Mouse (Mus musculus) heart, postnatal 0 days (tissue): Measurements from ENCODE around the gene Olfr645. TPM values are rescaled to one million over a fixed set of nuclear protein-coding genes. Genes with fewer than 3 reads are reported as not detected.

Experiments
- ATAC-seq: fragments of 200-750 bp; cut with Nextera tagmentation; 2 replicates; pipeline ENCODE4 v1.8.0; 2017; ENCODE audit warnings: low read depth, moderate number of reproducible peaks, moderate library complexity; ENCODE audit not compliant: insufficient read depth
- DNase-seq: peaks from one replicate; pipeline ENCODE4 v3.0.0-alpha.2; 2016; ENCODE audit warnings: low spot score
- H3K27ac ChIP-seq: fragments of 300-500 bp; sonication (generic); 2 replicates; pipeline ENCODE4 v1.5.1; 2014; ENCODE audit warnings: low read depth, mild to moderate bottlenecking
- H3K27me3 ChIP-seq: fragments of 300-500 bp; sonication (generic); 2 replicates; pipeline ENCODE4 v1.6.1; 2014; ENCODE audit warnings: low read length, mixed read lengths; ENCODE audit not compliant: control insufficient read depth, insufficient read depth
- H3K36me3 ChIP-seq: fragments of 300-500 bp; sonication (generic); replicated peaks from 2 replicates; pipeline ENCODE4 v1.6.1; 2014; ENCODE audit warnings: low read length, mixed read lengths; ENCODE audit not compliant: control insufficient read depth, insufficient read depth
- H3K4me1 ChIP-seq: fragments of 300-500 bp; sonication (generic); 2 replicates; pipeline ENCODE4 v1.6.1; 2014; ENCODE audit warnings: antibody characterized with exemption; ENCODE audit not compliant: control insufficient read depth, insufficient read depth
- H3K4me2 ChIP-seq: fragments of 300-500 bp; sonication (generic); 2 replicates; pipeline ENCODE4 v1.6.1; 2014; ENCODE audit warnings: low read depth, mild to moderate bottlenecking, low read length, moderate library complexity
- H3K4me3 ChIP-seq: fragments of 300-500 bp; sonication (generic); 2 replicates; pipeline ENCODE4 v1.5.1; 2014; ENCODE audit warnings: low read depth, low read length
- H3K9ac ChIP-seq: fragments of 300-500 bp; sonication (generic); replicated peaks from 2 replicates; pipeline ENCODE4 v1.6.1; 2014; ENCODE audit warnings: low read depth, low read length, mixed read lengths
- H3K9me3 ChIP-seq: fragments of 300-500 bp; sonication (generic); replicated peaks from 2 replicates; pipeline ENCODE4 v1.6.1; 2016; ENCODE audit warnings: low read length; ENCODE audit not compliant: control insufficient read depth
- CTCF ChIP-seq: IDR thresholded peaks from 2 replicates; pipeline ENCODE4 v1.5.1; 2016; ENCODE audit warnings: antibody characterized with exemption, control low read depth, low read depth
- EP300 ChIP-seq: IDR thresholded peaks from 2 replicates; pipeline ENCODE4 v1.6.1; 2016; ENCODE audit warnings: antibody characterized with exemption, low read depth
- WGBS: fragments of 180-500 bp; shearing (Covaris S2); extraction: QIAGEN DNeasy Blood & Tissue Kit; methylation state at CpG from one replicate; pipeline ENCODE4 v1.1.7; 2014; 5-methylcytosine and 5-hydroxymethylcytosine counted together
- polyA plus RNA-seq: library from polyadenylated mRNA; unstranded; fragments of >200 nt; fragmentation: Nextera tagmentation; extraction: Ambion mirVana; gene quantifications from 2 replicates; pipeline ENCODE4 v1.2.1, GENCODE M21; 2015
- total RNA-seq: library from RNA; depleted of rRNA; stranded (reverse); fragments of >200 nt; gene quantifications from 2 replicates; pipeline ENCODE4 v1.2.3, GENCODE M21; 2014; ENCODE audit warnings: low replicate concordance; rRNA removed

The Olfr645 gene
- total and polyA plus RNA-seq, 2 experiments from 2014 or later, result not detected

DNA sequence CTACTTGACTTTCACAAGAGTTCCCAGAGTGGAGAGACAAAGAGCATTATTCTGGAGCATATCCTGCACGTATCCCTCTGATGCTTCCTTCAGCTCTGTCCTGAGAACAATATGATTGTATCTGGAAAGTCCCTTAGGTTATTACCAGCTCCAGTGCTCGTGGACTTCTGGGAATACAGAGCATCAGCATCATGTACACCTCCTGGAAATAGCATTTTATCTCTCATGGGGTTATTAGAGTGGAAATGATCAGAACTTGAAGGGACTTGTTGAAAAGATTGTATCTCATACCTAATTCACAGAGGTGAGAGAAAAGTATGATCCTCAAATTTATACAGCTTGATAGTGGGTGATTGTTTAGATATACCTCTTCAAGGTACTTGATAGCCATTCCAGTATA lies 23.9 kb downstream of the Olfr645 start, which contains the start of gene 4930516K23Rik:
TSS of gene 4930516K23Rik (minus strand) at position 101 of the 400 bp plus-strand sequence.
- no peaks in the 10 kb centered on the region for H3K4me1 ChIP-seq
- H3K9me3 ChIP-seq, result no peaks in the 10 kb centered on the region
- H3K27ac ChIP-seq, result no peak within 1 kb of the TSS
- no peaks in the 10 kb centered on the region for H3K36me3 ChIP-seq
- no peak for DNase-seq
- H3K4me3 ChIP-seq, result no peak within 1 kb of the TSS
- WGBS, result 36% methylated on average over 2 of the region's 2 CpGs
- H3K27me3 ChIP-seq, result no peaks in the 10 kb centered on the region
- TF ChIP-seq EP300 (no peak), CTCF (no peak)
- H3K4me2 ChIP-seq, result no peak within 1 kb of the TSS
- no peak within 1 kb of the TSS for H3K9ac ChIP-seq
- ATAC-seq, result no peak

DNA sequence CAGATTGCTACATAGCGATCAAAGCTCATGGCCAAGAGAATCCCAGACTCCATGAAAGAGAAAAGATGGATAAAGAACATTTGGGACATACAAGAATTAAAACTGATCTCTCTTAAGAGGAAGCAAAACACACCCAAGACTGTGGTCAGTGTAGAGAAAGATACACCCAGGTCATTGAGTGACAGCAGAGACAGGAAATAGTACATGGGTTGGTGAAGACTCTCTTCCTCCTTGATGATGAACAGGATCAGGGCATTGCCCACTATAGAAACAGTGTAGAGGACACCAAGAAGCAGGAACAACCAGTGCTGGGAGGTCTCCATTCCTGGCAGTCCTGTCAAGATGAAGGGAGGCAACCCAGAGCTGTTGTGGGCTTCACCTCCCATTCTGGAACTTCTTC lies 26.1 kb downstream of the Olfr645 start:
- TF ChIP-seq EP300, result no peak
- no peak for TF ChIP-seq CTCF
- Histone ChIP-seq H3K4me2 (no peak overlapping the region), H3K27ac (no peak overlapping the region), H3K4me1 (no peaks in the 10 kb centered on the region), H3K4me3 (no peak overlapping the region), H3K36me3 (no peaks in the 10 kb centered on the region), H3K9ac (no peak overlapping the region), H3K9me3 (no peaks in the 10 kb centered on the region), H3K27me3 (no peaks in the 10 kb centered on the region)
- 77% methylated on average over 1 of the region's 1 CpGs for WGBS
- DNase-seq (no peak), ATAC-seq (no peak)

DNA sequence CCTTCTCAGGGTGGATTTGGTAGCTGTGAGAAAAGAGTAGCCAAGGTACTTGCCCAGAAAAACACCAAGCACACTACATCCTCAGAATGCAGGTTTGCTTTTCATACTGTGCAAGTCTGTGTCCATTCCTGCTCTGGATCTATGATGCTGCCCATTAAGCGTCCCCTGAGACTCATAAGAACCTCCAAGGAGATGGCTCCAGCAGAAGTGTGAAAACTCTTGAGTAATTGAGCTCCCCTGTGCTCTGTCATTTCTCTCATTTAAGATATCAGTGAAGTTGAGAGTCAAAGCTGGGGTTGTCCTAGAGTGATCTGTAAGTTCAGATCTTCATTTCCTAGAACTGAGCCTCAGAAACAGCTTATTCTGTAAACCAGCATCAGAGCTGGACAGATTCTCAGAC lies 32.7 kb downstream of the Olfr645 start, which contains the start of gene Olfr642:
TSS of gene Olfr642 (minus strand) at position 101 of the 400 bp plus-strand sequence.
- ATAC-seq, result no peak
- 42% methylated on average over 1 of the region's 1 CpGs for WGBS

DNA sequence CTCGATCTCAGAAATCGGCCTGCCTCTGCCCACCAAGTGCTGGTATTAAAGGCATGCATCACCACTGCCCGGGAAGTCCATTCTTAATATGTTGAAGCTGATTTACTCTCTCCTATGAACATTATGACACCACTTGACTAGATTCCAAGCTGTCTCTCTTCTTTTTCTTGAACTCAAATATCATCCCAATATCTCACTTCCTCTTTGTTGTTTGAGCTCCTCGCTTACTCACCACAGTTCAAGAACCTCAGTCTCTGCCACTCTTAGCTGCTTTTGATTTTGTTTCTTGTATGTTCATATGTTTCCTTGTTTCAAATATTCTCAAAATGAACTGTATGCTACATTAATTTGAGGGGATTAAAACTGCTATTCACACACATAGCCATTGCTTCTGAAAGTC lies 34.5 kb downstream of the Olfr645 start:
- no peak overlapping the region for H3K9ac ChIP-seq
- TF ChIP-seq EP300, result no peak
- no peak for TF ChIP-seq CTCF
- H3K27me3 ChIP-seq, result no peaks in the 10 kb centered on the region
- H3K4me3 ChIP-seq, result no peak overlapping the region
- ATAC-seq (no peak), DNase-seq (no peak)
- no peak overlapping the region for H3K27ac ChIP-seq
- H3K4me1 ChIP-seq, result no peaks in the 10 kb centered on the region
- no peak overlapping the region for H3K4me2 ChIP-seq
- H3K36me3 ChIP-seq, result no peaks in the 10 kb centered on the region
- WGBS, result 70% methylated on average over 4 of the region's 4 CpGs
- H3K9me3 ChIP-seq, result no peaks in the 10 kb centered on the region

More for the DNA sequence above, 32.7 kb downstream of the Olfr645 start, which contains the start of gene Olfr642:
- Histone ChIP-seq H3K9ac (no peak within 1 kb of the TSS), H3K27me3 (no peaks in the 10 kb centered on the region), H3K4me3 (no peak within 1 kb of the TSS), H3K9me3 (no peaks in the 10 kb centered on the region), H3K4me1 (no peaks in the 10 kb centered on the region), H3K36me3 (no peaks in the 10 kb centered on the region), H3K4me2 (no peak within 1 kb of the TSS), H3K27ac (no peak within 1 kb of the TSS)
- DNase-seq, result no peak
- TF ChIP-seq CTCF (no peak), EP300 (no peak)

DNA sequence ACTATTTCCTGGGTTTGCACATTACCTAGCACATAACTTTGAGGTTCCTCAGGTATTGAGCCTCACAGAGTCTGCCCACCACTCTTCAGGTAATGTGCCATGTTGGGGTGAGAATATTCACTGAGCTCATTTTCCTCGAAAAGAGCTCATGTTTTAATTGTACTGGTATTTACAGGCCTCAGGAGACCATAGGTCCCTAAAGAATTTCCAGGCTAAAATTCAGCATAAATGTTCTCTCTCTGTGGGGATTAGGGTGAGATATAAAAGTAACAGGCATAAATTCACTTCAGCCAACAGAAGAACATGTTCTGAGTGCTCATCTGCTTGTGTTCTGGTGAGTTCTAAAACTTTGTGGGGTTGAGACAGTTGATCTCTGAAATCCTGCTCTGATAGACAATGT lies 50.1 kb downstream of the Olfr645 start, which contains the start of gene Olfr641:
TSS of gene Olfr641 (plus strand) at position 301 of the 400 bp plus-strand sequence.
- 39% methylated on average over 1 of the region's 1 CpGs for WGBS
- no peak within 1 kb of the TSS for H3K27ac ChIP-seq
- H3K36me3 ChIP-seq, result no peaks in the 10 kb centered on the region
- H3K9me3 ChIP-seq, result no peaks in the 10 kb centered on the region
- no peak within 1 kb of the TSS for H3K9ac ChIP-seq
- H3K4me3 ChIP-seq, result no peak within 1 kb of the TSS
- no peak within 1 kb of the TSS for H3K4me2 ChIP-seq
- no peaks in the 10 kb centered on the region for H3K27me3 ChIP-seq
- DNase-seq (no peak), ATAC-seq (no peak)
- H3K4me1 ChIP-seq, result no peaks in the 10 kb centered on the region
- TF ChIP-seq CTCF, result no peak
- no peak for TF ChIP-seq EP300

Other genes starting within 250 kb of the Olfr645 start
- not detected in 2 replicates for gene Hbb-bh2, start 244.9 kb downstream of the Olfr645 start, total RNA-seq
- gene Hbb-bh2, start 244.9 kb downstream of the Olfr645 start, polyA plus RNA-seq, result not detected in 2 replicates
- not detected in 2 replicates for gene Hbb-bh1, start 242.3 kb downstream of the Olfr645 start, total RNA-seq
- not detected in 2 replicates for gene Hbb-bh1, start 242.3 kb downstream of the Olfr645 start, polyA plus RNA-seq
- 0.80 TPM in 1 of 2 replicates, not detected in the other for gene Hbb-y, start 232.2 kb downstream of the Olfr645 start, total RNA-seq
- 2.2 and 2.7 TPM in 2 replicates for gene Hbb-y, start 232.2 kb downstream of the Olfr645 start, polyA plus RNA-seq
- gene Olfr66, start 199.2 kb downstream of the Olfr645 start, total RNA-seq, result not detected in 2 replicates
- not detected in 2 replicates for gene Olfr66, start 199.2 kb downstream of the Olfr645 start, polyA plus RNA-seq
- gene Olfr64, start 191.0 kb downstream of the Olfr645 start, total RNA-seq, result not detected in 2 replicates
- gene Olfr64, start 191.0 kb downstream of the Olfr645 start, polyA plus RNA-seq, result not detected in 2 replicates
- gene Olfr65, start 182.0 kb downstream of the Olfr645 start, total RNA-seq, result not detected in 2 replicates
- not detected in 2 replicates for gene Olfr65, start 182.0 kb downstream of the Olfr645 start, polyA plus RNA-seq
- not detected in 2 replicates for gene Olfr631, start 156.6 kb downstream of the Olfr645 start, total RNA-seq
- not detected in 2 replicates for gene Olfr631, start 156.6 kb downstream of the Olfr645 start, polyA plus RNA-seq
- not detected in 2 replicates for gene Olfr632, start 151.1 kb downstream of the Olfr645 start, total RNA-seq
- not detected in 2 replicates for gene Olfr632, start 151.1 kb downstream of the Olfr645 start, polyA plus RNA-seq
- gene Olfr633, start 141.0 kb downstream of the Olfr645 start, total RNA-seq, result not detected in 2 replicates
- not detected in 2 replicates for gene Olfr633, start 141.0 kb downstream of the Olfr645 start, polyA plus RNA-seq
- gene Olfr635, start 114.3 kb downstream of the Olfr645 start, total RNA-seq, result not detected in 2 replicates
- not detected in 2 replicates for gene Olfr635, start 114.3 kb downstream of the Olfr645 start, polyA plus RNA-seq
- gene Olfr638, start 86.7 kb downstream of the Olfr645 start, total RNA-seq, result not detected in 2 replicates
- gene Olfr638, start 86.7 kb downstream of the Olfr645 start, polyA plus RNA-seq, result not detected in 2 replicates
- not detected in 2 replicates for gene Olfr639, start 68.2 kb downstream of the Olfr645 start, total RNA-seq
- not detected in 2 replicates for gene Olfr639, start 68.2 kb downstream of the Olfr645 start, polyA plus RNA-seq
- not detected in 2 replicates for gene Olfr640, start 59.9 kb downstream of the Olfr645 start, total RNA-seq
- gene Olfr640, start 59.9 kb downstream of the Olfr645 start, polyA plus RNA-seq, result not detected in 2 replicates
- gene Olfr641, start 50.0 kb downstream of the Olfr645 start, total RNA-seq, result not detected in 2 replicates
- not detected in 2 replicates for gene Olfr641, start 50.0 kb downstream of the Olfr645 start, polyA plus RNA-seq
- gene Olfr642, start 32.8 kb downstream of the Olfr645 start, total RNA-seq, result not detected in 2 replicates
- gene Olfr642, start 32.8 kb downstream of the Olfr645 start, polyA plus RNA-seq, result not detected in 2 replicates
- gene 4930516K23Rik, start 24.0 kb downstream of the Olfr645 start, total RNA-seq, result not detected in 2 replicates
- gene 4930516K23Rik, start 24.0 kb downstream of the Olfr645 start, polyA plus RNA-seq, result not detected in 2 replicates
- not detected in 2 replicates for gene Olfr644, start 13.6 kb downstream of the Olfr645 start, total RNA-seq
- not detected in 2 replicates for gene Olfr644, start 13.6 kb downstream of the Olfr645 start, polyA plus RNA-seq
- not detected in 2 replicates for gene Olfr646, start 19.4 kb upstream of the Olfr645 start, total RNA-seq
- not detected in 2 replicates for gene Olfr646, start 19.4 kb upstream of the Olfr645 start, polyA plus RNA-seq
- not detected in 2 replicates for gene Ubqln5, start 44.4 kb upstream of the Olfr645 start, total RNA-seq
- not detected in 2 replicates for gene Ubqln5, start 44.4 kb upstream of the Olfr645 start, polyA plus RNA-seq
- not detected in 2 replicates for gene Olfr643, start 51.9 kb upstream of the Olfr645 start, total RNA-seq
- gene Olfr643, start 51.9 kb upstream of the Olfr645 start, polyA plus RNA-seq, result not detected in 2 replicates
- gene Ubqln3, start 57.8 kb upstream of the Olfr645 start, total RNA-seq, result not detected in 2 replicates
- gene Ubqln3, start 57.8 kb upstream of the Olfr645 start, polyA plus RNA-seq, result not detected in 2 replicates
- gene Ubqlnl, start 65.1 kb upstream of the Olfr645 start, total RNA-seq, result not detected in 2 replicates
- gene Ubqlnl, start 65.1 kb upstream of the Olfr645 start, polyA plus RNA-seq, result not detected in 2 replicates
- gene Olfm5, start 79.4 kb upstream of the Olfr645 start, total RNA-seq, result not detected in 2 replicates
- not detected in 2 replicates for gene Olfm5, start 79.4 kb upstream of the Olfr645 start, polyA plus RNA-seq
- not detected in 2 replicates for gene Olfr648, start 97.9 kb upstream of the Olfr645 start, total RNA-seq
- 0.07 and 0.08 TPM in 2 replicates for gene Olfr648, start 97.9 kb upstream of the Olfr645 start, polyA plus RNA-seq
- gene Olfr649, start 110.5 kb upstream of the Olfr645 start, total RNA-seq, result not detected in 2 replicates
- not detected in 2 replicates for gene Olfr649, start 110.5 kb upstream of the Olfr645 start, polyA plus RNA-seq
- 2.9 and 7.3 TPM in 2 replicates for gene Trim6, start 133.3 kb upstream of the Olfr645 start, total RNA-seq
- 0.73 and 1.4 TPM in 2 replicates for gene Trim6, start 133.3 kb upstream of the Olfr645 start, polyA plus RNA-seq
- 5.7 and 7.5 TPM in 2 replicates for gene Trim34a, start 159.0 kb upstream of the Olfr645 start, total RNA-seq
- gene Trim34a, start 159.0 kb upstream of the Olfr645 start, polyA plus RNA-seq, result 2.1 and 2.5 TPM in 2 replicates
- gene Trim5, start 202.6 kb upstream of the Olfr645 start, total RNA-seq, result 0.12 and 0.27 TPM in 2 replicates
- 0.37 and 0.38 TPM in 2 replicates for gene Trim5, start 202.6 kb upstream of the Olfr645 start, polyA plus RNA-seq
- 7.7 and 13.6 TPM in 2 replicates for gene Trim12a, start 230.0 kb upstream of the Olfr645 start, total RNA-seq
- 6.6 and 7.1 TPM in 2 replicates for gene Trim12a, start 230.0 kb upstream of the Olfr645 start, polyA plus RNA-seq
- gene Trim34b, start 244.0 kb upstream of the Olfr645 start, total RNA-seq, result not detected in 2 replicates
- gene Trim34b, start 244.0 kb upstream of the Olfr645 start, polyA plus RNA-seq, result 0.08 TPM in 1 of 2 replicates, not detected in the other